Mouse (Mus musculus): ENCODE data around the gene Nme7. TPM values are rescaled to one million over a fixed set of nuclear protein-coding genes. Genes with fewer than 3 reads are reported as not detected.

Gene Nme7
- polyA plus RNA-seq, 1 experiment from 2014 or later: 51.6 TPM

DNA sequence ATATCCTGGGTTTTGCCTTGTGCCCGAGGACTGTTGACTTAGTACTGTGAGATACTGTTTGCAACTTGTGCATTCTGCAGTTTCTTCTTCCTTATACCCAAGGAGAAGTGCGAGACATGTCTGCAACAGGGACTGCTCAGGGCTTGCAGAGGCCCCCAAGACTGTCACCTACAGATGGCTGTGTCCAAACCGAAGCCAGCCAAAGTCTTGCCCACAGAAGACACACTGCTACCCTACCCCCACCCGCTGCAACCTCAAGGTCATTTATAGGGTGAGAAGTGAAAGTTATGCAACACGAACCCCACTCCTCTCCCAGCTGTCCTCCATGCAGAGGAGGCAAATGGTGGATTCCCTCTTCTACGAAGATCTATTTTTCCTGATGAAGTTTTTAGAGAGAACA, 148.7 kb downstream of the Nme7 start:
- Histone ChIP-seq H3K9ac (replicated peaks; ENCODE audit: low read length) (no peak overlapping the region), H3K9me3 (replicated peaks; ENCODE audit: control insufficient read depth, low read length) (no peaks in the 10 kb centered on the region), H3K4me3 (ENCODE audit: low read depth, low read length) (no peak overlapping the region), H3K27me3 (ENCODE audit: control insufficient read depth, insufficient read depth, low read length) (peaks cover 20% of the 10 kb centered on the region), H3K4me1 (ENCODE audit: control insufficient read depth, insufficient read depth, low read length) (no peaks in the 10 kb centered on the region; the same call in 1 of the 2 replicates), H3K4me2 (ENCODE audit: low read depth, low read length) (no peak overlapping the region), H3K36me3 (replicated peaks; ENCODE audit: control insufficient read depth, insufficient read depth, low read depth, low read length) (no peaks in the 10 kb centered on the region), H3K27ac (replicated peaks; ENCODE audit: low read depth, low read length) (no peak overlapping the region)
- ATAC-seq (replicated peaks; ENCODE audit: insufficient number of reproducible peaks, low FRiP score, low TSS enrichment, low read depth) (no peak), DNase-seq (ENCODE audit: low spot score) (no peak)
- 81% methylated on average over 6 of the region's 6 CpGs for WGBS

DNA sequence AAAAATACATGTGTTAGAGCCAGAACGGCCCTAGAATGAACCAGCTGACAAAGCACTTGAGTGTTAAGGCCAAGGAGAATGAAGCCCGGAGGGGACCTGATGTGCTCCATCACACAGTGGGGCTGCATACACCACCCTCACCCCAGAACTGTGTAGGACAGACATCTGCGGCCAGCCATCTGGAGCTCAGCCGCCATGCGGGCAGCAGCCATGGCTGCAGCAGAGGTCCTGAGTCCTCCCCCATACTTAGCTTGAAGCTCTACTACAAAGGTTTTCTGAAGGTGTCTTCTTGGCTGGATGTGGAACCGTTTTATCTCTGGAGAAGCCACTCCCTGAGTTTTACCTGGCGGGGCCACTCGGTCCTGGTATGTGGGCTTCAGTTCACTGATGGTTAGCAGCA, 149.2 kb downstream of the Nme7 start:
- H3K4me3 ChIP-seq (ENCODE audit: low read depth, low read length): no peak overlapping the region
- DNase-seq (ENCODE audit: low spot score) (no peak), ATAC-seq (replicated peaks; ENCODE audit: insufficient number of reproducible peaks, low FRiP score, low TSS enrichment, low read depth) (no peak)
- no peaks in the 10 kb centered on the region for H3K36me3 ChIP-seq (replicated peaks; ENCODE audit: control insufficient read depth, insufficient read depth, low read depth, low read length)
- no peaks in the 10 kb centered on the region; the same call in 1 of the 2 replicates for H3K4me1 ChIP-seq (ENCODE audit: control insufficient read depth, insufficient read depth, low read length)
- 92% methylated on average over 8 of the region's 8 CpGs for WGBS
- H3K9me3 ChIP-seq (replicated peaks; ENCODE audit: control insufficient read depth, low read length): no peaks in the 10 kb centered on the region
- H3K27ac ChIP-seq (replicated peaks; ENCODE audit: low read depth, low read length): no peak overlapping the region
- peaks cover 20% of the 10 kb centered on the region for H3K27me3 ChIP-seq (ENCODE audit: control insufficient read depth, insufficient read depth, low read length)
- H3K9ac ChIP-seq (replicated peaks; ENCODE audit: low read length): no peak overlapping the region
- no peak overlapping the region for H3K4me2 ChIP-seq (ENCODE audit: low read depth, low read length)

DNA sequence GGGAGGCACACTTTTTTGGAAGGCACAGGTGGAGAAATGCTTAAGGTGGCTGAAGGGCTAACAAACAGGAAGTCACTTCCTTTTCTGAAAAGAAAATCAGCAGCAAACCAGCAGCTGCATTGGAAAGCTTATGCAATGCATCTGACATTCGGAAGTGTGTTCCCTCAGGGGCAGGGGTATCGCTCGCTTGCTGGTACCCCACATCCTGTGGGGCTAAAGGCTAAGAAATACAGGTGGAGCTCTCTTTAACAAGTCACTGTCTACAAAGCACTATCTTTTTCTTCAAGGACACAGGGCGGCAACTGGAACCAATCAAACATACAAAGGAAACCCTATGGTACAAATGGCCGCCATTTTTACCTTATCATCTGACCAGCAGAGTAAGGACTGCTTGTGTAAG, 149.8 kb downstream of the Nme7 start:
- ATAC-seq (replicated peaks; ENCODE audit: insufficient number of reproducible peaks, low FRiP score, low TSS enrichment, low read depth) (no peak), DNase-seq (ENCODE audit: low spot score) (no peak)
- no peaks in the 10 kb centered on the region; the same call in 1 of the 2 replicates for H3K4me1 ChIP-seq (ENCODE audit: control insufficient read depth, insufficient read depth, low read length)
- H3K9ac ChIP-seq (replicated peaks; ENCODE audit: low read length): no peak overlapping the region
- 85% methylated on average over 5 of the region's 5 CpGs for WGBS
- no peaks in the 10 kb centered on the region for H3K36me3 ChIP-seq (replicated peaks; ENCODE audit: control insufficient read depth, insufficient read depth, low read depth, low read length)
- H3K27me3 ChIP-seq (ENCODE audit: control insufficient read depth, insufficient read depth, low read length): peaks cover 25% of the 10 kb centered on the region
- H3K4me3 ChIP-seq (ENCODE audit: low read depth, low read length): no peak overlapping the region
- no peaks in the 10 kb centered on the region for H3K9me3 ChIP-seq (replicated peaks; ENCODE audit: control insufficient read depth, low read length)
- no peak overlapping the region for H3K4me2 ChIP-seq (ENCODE audit: low read depth, low read length)
- H3K27ac ChIP-seq (replicated peaks; ENCODE audit: low read depth, low read length): no peak overlapping the region

DNA sequence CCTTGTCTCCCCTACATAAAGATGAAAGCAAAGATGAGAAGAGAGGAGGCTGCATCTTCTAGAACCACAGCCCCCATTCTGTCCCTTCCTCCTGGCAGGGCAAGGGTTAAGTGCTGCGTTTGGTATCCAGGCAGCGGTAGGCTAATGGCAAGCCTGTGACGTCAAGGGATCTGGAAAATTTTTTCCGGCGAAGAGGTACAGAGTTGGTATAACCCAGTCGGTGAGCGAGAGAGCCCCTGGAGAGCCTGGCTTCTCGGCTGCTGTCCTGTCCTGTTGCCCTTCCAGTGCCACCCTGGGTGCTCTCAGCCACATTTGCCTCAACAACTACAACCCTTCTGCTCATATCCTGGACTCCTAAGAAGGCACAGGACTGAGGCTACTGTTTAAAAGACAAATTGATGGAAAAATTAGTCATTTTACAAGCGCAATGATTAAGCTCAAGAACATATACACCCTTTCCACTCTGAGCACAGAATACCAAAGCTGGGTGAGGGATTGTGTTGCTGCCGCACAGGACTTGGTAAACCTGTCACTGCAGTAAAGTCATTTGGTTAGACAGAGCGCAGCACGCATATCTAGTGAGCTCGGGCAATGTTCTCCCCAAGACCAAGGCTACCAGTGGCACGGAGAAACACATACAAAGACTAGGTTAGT, 151.0 kb downstream of the Nme7 start:
- no peaks in the 10 kb centered on the region; the same call in 1 of the 2 replicates for H3K4me1 ChIP-seq (ENCODE audit: control insufficient read depth, insufficient read depth, low read length)
- no peaks in the 10 kb centered on the region for H3K36me3 ChIP-seq (replicated peaks; ENCODE audit: control insufficient read depth, insufficient read depth, low read depth, low read length)
- H3K9ac ChIP-seq (replicated peaks; ENCODE audit: low read length): no peak overlapping the region
- peak overlapping the region; percentile 25 for H3K4me2 ChIP-seq (ENCODE audit: low read depth, low read length)
- no peak overlapping the region for H3K27ac ChIP-seq (replicated peaks; ENCODE audit: low read depth, low read length)
- no peak for ATAC-seq (replicated peaks; ENCODE audit: insufficient number of reproducible peaks, low FRiP score, low TSS enrichment, low read depth)
- peak; percentile 74 for DNase-seq (ENCODE audit: low spot score)
- H3K27me3 ChIP-seq (ENCODE audit: control insufficient read depth, insufficient read depth, low read length): peaks cover 29% of the 10 kb centered on the region
- H3K4me3 ChIP-seq (ENCODE audit: low read depth, low read length): 0 out of 2 replicates have a peak overlapping the region, but pooled peaks have one; percentile 6
- WGBS: 41% methylated on average over 14 of the region's 14 CpGs
- H3K9me3 ChIP-seq (replicated peaks; ENCODE audit: control insufficient read depth, low read length): no peaks in the 10 kb centered on the region

DNA sequence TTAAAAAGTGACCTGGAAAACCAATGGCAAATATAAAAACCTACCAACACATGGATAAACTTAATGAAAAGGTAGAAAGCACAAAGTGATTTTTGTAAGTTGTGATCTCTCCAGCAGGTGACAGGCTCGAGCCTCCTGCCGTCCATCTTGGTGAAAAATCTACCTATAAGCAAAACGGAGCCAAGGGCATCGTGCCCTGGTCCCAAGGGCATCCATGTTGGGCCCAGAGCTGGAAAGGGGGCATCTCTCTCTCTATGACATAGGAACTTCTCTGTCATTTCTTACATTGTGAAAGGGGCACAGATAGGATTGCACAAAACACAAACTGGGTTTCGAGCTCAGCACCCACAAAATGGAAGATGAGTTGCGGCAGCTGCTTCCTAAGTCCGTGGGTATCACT, 151.7 kb downstream of the Nme7 start:
- Histone ChIP-seq H3K4me2 (ENCODE audit: low read depth, low read length) (no peak overlapping the region), H3K4me3 (ENCODE audit: low read depth, low read length) (no peak overlapping the region), H3K4me1 (ENCODE audit: control insufficient read depth, insufficient read depth, low read length) (no peaks in the 10 kb centered on the region; the same call in 1 of the 2 replicates), H3K27me3 (ENCODE audit: control insufficient read depth, insufficient read depth, low read length) (peaks cover 29% of the 10 kb centered on the region), H3K27ac (replicated peaks; ENCODE audit: low read depth, low read length) (no peak overlapping the region), H3K9ac (replicated peaks; ENCODE audit: low read length) (no peak overlapping the region), H3K36me3 (replicated peaks; ENCODE audit: control insufficient read depth, insufficient read depth, low read depth, low read length) (no peaks in the 10 kb centered on the region), H3K9me3 (replicated peaks; ENCODE audit: control insufficient read depth, low read length) (no peaks in the 10 kb centered on the region)
- ATAC-seq (replicated peaks; ENCODE audit: insufficient number of reproducible peaks, low FRiP score, low TSS enrichment, low read depth) (no peak), DNase-seq (ENCODE audit: low spot score) (no peak)
- WGBS: 58% methylated on average over 7 of the region's 7 CpGs

DNA sequence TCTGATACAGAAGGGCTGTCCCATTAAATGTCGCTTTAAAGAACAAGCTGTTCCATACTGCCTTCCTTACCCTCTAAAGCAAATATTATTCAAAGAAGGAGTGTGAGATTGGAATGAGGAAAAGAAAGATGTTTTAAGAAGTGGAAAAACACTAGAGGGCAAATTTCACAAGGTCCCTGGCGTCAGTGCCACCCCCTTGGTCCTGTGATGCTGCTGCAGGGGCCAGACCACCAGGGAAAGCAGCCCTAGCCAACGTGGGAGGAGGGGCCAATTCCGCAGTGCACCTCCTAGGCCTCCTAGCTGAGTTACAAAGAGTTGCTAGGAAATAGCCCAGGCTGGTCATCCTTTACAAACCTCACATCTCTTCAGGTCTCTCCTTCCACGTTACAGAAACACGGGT, 152.1 kb downstream of the Nme7 start:
- H3K27me3 ChIP-seq (ENCODE audit: control insufficient read depth, insufficient read depth, low read length): peaks cover 29% of the 10 kb centered on the region
- no peak overlapping the region for H3K9ac ChIP-seq (replicated peaks; ENCODE audit: low read length)
- no peaks in the 10 kb centered on the region for H3K36me3 ChIP-seq (replicated peaks; ENCODE audit: control insufficient read depth, insufficient read depth, low read depth, low read length)
- 24% methylated on average over 6 of the region's 6 CpGs for WGBS
- no peaks in the 10 kb centered on the region for H3K9me3 ChIP-seq (replicated peaks; ENCODE audit: control insufficient read depth, low read length)
- ATAC-seq (replicated peaks; ENCODE audit: insufficient number of reproducible peaks, low FRiP score, low TSS enrichment, low read depth) (no peak), DNase-seq (ENCODE audit: low spot score) (no peak)
- H3K4me2 ChIP-seq (ENCODE audit: low read depth, low read length): no peak overlapping the region
- no peak overlapping the region for H3K27ac ChIP-seq (replicated peaks; ENCODE audit: low read depth, low read length)
- H3K4me1 ChIP-seq (ENCODE audit: control insufficient read depth, insufficient read depth, low read length): no peaks in the 10 kb centered on the region; the same call in 1 of the 2 replicates
- H3K4me3 ChIP-seq (ENCODE audit: low read depth, low read length): no peak overlapping the region

DNA sequence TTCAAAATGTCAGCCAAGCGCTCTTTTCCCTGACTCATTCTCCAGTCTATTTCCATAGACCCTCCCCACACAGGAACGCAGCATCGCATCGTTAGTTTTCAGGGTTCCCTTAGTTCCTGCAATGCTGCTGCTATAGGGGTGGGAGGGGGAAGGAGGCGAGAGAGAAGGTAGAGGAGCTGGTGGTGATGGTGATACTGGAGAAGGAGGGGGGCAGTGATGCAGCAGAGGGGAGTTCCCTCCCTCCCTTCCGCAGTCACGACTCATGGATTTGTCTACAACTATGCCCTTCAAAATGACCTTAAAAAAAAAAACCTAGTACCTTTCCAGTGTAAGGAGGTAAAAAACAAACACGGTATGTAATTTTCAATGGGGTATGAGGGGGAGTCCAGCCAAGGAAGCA, 152.8 kb downstream of the Nme7 start:
- Histone ChIP-seq H3K9ac (replicated peaks; ENCODE audit: low read length) (0 out of 2 replicates have a peak overlapping the region, but pooled peaks have one; percentile 9), H3K36me3 (replicated peaks; ENCODE audit: control insufficient read depth, insufficient read depth, low read depth, low read length) (no peaks in the 10 kb centered on the region), H3K9me3 (replicated peaks; ENCODE audit: control insufficient read depth, low read length) (no peaks in the 10 kb centered on the region), H3K4me2 (ENCODE audit: low read depth, low read length) (peak overlapping the region; percentile 87), H3K4me1 (ENCODE audit: control insufficient read depth, insufficient read depth, low read length) (no peaks in the 10 kb centered on the region; the same call in 1 of the 2 replicates), H3K27me3 (ENCODE audit: control insufficient read depth, insufficient read depth, low read length) (peaks cover 29% of the 10 kb centered on the region), H3K27ac (replicated peaks; ENCODE audit: low read depth, low read length) (no peak overlapping the region), H3K4me3 (ENCODE audit: low read depth, low read length) (peak overlapping the region; percentile 60)
- DNase-seq (ENCODE audit: low spot score): no peak
- 8% methylated on average over 8 of the region's 8 CpGs for WGBS
- no peak for ATAC-seq (replicated peaks; ENCODE audit: insufficient number of reproducible peaks, low FRiP score, low TSS enrichment, low read depth)

DNA sequence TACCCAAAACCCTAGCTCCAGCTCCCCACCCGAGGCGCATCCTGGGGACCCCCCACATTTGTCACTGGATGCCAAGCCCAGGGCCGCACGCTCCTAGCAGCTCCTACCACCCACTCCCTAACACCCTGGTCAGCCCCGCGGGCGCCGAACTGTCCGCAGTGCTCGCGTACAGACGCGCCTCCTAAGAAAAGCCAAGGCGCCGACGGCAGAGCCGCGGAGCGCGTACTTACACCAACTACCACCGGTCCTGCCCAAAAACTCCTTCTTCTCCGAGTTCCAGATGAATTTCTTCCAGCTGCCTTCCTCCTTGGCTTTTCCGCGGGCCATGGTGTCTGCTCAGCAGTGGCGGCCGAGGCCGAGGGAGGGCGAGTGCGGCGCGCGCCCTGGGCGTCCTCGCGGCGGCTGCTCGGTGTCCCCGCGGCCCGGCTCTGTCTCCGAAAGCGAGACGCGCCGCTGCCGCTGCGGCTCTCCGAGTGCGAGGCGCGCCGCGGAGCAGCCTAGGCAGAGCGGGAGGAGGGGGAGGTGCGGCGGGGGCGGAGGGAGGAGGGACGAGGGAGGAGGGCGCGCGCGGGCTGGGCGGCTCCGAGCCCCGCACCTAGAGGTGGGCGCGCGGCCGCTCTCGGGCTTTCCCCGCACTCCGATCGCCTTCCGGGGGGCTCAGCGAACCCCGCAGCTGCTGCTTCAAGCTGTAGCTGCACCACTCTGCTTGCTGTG, 153.8 kb downstream of the Nme7 start:
- peak overlapping the region; percentile 35; the same call in 1 of the 2 replicates for H3K27ac ChIP-seq (replicated peaks; ENCODE audit: low read depth, low read length)
- H3K27me3 ChIP-seq (ENCODE audit: control insufficient read depth, insufficient read depth, low read length): peaks cover 29% of the 10 kb centered on the region
- peak; percentile 75 for DNase-seq (ENCODE audit: low spot score)
- WGBS: under 1% methylated on average over 59 of the region's 76 CpGs
- H3K9me3 ChIP-seq (replicated peaks; ENCODE audit: control insufficient read depth, low read length): no peaks in the 10 kb centered on the region
- peak; percentile 73 for ATAC-seq (replicated peaks; ENCODE audit: insufficient number of reproducible peaks, low FRiP score, low TSS enrichment, low read depth)
- H3K4me1 ChIP-seq (ENCODE audit: control insufficient read depth, insufficient read depth, low read length): no peaks in the 10 kb centered on the region; the same call in 1 of the 2 replicates
- H3K9ac ChIP-seq (replicated peaks; ENCODE audit: low read length): peak overlapping the region; percentile 62
- peak overlapping the region; percentile 87 for H3K4me2 ChIP-seq (ENCODE audit: low read depth, low read length)
- H3K4me3 ChIP-seq (ENCODE audit: low read depth, low read length): peak overlapping the region; percentile 60
- no peaks in the 10 kb centered on the region for H3K36me3 ChIP-seq (replicated peaks; ENCODE audit: control insufficient read depth, insufficient read depth, low read depth, low read length)

All from embryonic facial prominence, embryonic 11.5 days (tissue).